Comparison of ENCODE assay signal across 13 mouse cellular contexts in genomic region chr8:123734486-123734885, GRCm38 (mm10).
A peak's percentile ranks its signal among the peaks of the same experiment; 100 is the strongest.
DNase-seq lines count a peak whose midpoint lies in the region.
"Had no signal": no experiment of that assay in that cellular context is flagged by ENCODE, and none has a peak within 500 bp of the region (broad histone marks: within the 10 kb centered on the region; RNA-seq: fewer than 3 reads in every experiment).

No protein-coding gene starts in this region.

- intact Hi-C loops in left cerebral cortex, postnatal 14 days (cut with DNase I), result no loop called here

- peak; percentile 76 for DNase-seq in adrenal gland, adult 2 months
- no peak for DNase-seq in adrenal gland, postnatal 4 days (ENCODE audit: low spot score in 2 of 2)
- peak; percentile 30 for DNase-seq in ovary, adult 18-20 months (ENCODE audit: low spot score)
- DNase-seq in ovary, postnatal 14 days (ENCODE audit: low spot score), result no peak
- peak; percentile 57 for DNase-seq in adrenal gland, postnatal 25 days
- DNase-seq in testis, postnatal 14 days (ENCODE audit: low spot score), result peak; percentile 61
- DNase-seq in left cerebral cortex, postnatal 14 days (ENCODE audit: low spot score in 2 of 2), result no peak
- no peak for DNase-seq in thymus, postnatal 0 days (ENCODE audit: low spot score)
- DNase-seq: cerebellum, adult 11-12 months; cerebellum, adult 9-10 months; cerebellum, postnatal 25 days; gastrocnemius, postnatal 10 days; heart, adult 18-20 months had no signal

Comparison
In these comparisons a context has a peak if more than half of its experiments do, and no peak if none do; other contexts are left out.
1. DNase-seq: peak in adrenal gland, adult 2 months (single experiment), ovary, adult 18-20 months (single experiment), adrenal gland, postnatal 25 days (single experiment) and testis, postnatal 14 days (single experiment); none in adrenal gland, postnatal 4 days (0 of 2), ovary, postnatal 14 days (single experiment), left cerebral cortex, postnatal 14 days (0 of 2) and thymus, postnatal 0 days (single experiment).